Mouse (Mus musculus): ENCODE data around the gene Atg4a-ps.
"Not testable (repeated sequence)": the region's sequence is repeated elsewhere in the genome, so short reads cannot be mapped to it uniquely, and the experiment has no call there.

Atg4a-ps gene

GRCm38 (mm10) chr3:103645968-103646367, at the start of gene Atg4a-ps:
Atg4a-ps (minus strand) TSS chr3:103646068.
- DNase-seq: not testable (repeated sequence)

- DNase-seq: no peak
Observed at GRCm38 (mm10) chr3:103695556-103695955, 49.7 kb upstream of the Atg4a-ps start.

- DNase-seq: no peak
Observed at GRCm38 (mm10) chr3:103690506-103690905, 44.6 kb upstream of the Atg4a-ps start.

GRCm38 (mm10) chr3:103689043-103689442, 43.2 kb upstream of the Atg4a-ps start:
- DNase-seq: no peak

GRCm38 (mm10) chr3:103683966-103684319, 38.1 kb upstream of the Atg4a-ps start:
- DNase-seq: no peak

- DNase-seq: peak; percentile 8
Observed at GRCm38 (mm10) chr3:103683234-103683965, 37.5 kb upstream of the Atg4a-ps start.

- no peak for DNase-seq
Observed at GRCm38 (mm10) chr3:103682473-103682872, 36.6 kb upstream of the Atg4a-ps start.

GRCm38 (mm10) chr3:103678811-103679210, 32.9 kb upstream of the Atg4a-ps start:
- no peak for DNase-seq

- DNase-seq: no peak
Observed at GRCm38 (mm10) chr3:103672716-103673115, 26.8 kb upstream of the Atg4a-ps start.

GRCm38 (mm10) chr3:103672113-103672512, 26.2 kb upstream of the Atg4a-ps start:
- DNase-seq: no peak

GRCm38 (mm10) chr3:103663385-103663784, 17.5 kb upstream of the Atg4a-ps start:
- DNase-seq: no peak

GRCm38 (mm10) chr3:103661714-103662113, 15.8 kb upstream of the Atg4a-ps start:
- no peak for DNase-seq

- DNase-seq: no peak
Observed at GRCm38 (mm10) chr3:103660012-103660411, 14.1 kb upstream of the Atg4a-ps start.

- DNase-seq: no peak
Observed at GRCm38 (mm10) chr3:103650406-103650805, 4.5 kb upstream of the Atg4a-ps start.

GRCm38 (mm10) chr3:103649716-103650115, 3.8 kb upstream of the Atg4a-ps start:
- peak; percentile 40 for DNase-seq

- DNase-seq: no peak
Observed at GRCm38 (mm10) chr3:103648486-103648885, 2.6 kb upstream of the Atg4a-ps start.

GRCm38 (mm10) chr3:103647164-103647867, 1.4 kb upstream of the Atg4a-ps start:
- no peak for DNase-seq

GRCm38 (mm10) chr3:103641301-103641700, 4.6 kb downstream of the Atg4a-ps start:
- DNase-seq: no peak

- no peak for DNase-seq
Observed at GRCm38 (mm10) chr3:103640226-103640803, 5.6 kb downstream of the Atg4a-ps start.

- no peak for DNase-seq
Observed at GRCm38 (mm10) chr3:103637641-103638040, 8.2 kb downstream of the Atg4a-ps start.

GRCm38 (mm10) chr3:103634256-103634655, 11.6 kb downstream of the Atg4a-ps start:
- DNase-seq: no peak

- DNase-seq: no peak
Observed at GRCm38 (mm10) chr3:103633831-103634230, 12.0 kb downstream of the Atg4a-ps start.

- no peak for DNase-seq
Observed at GRCm38 (mm10) chr3:103633124-103633523, 12.7 kb downstream of the Atg4a-ps start.

GRCm38 (mm10) chr3:103627661-103628060, 18.2 kb downstream of the Atg4a-ps start:
- no peak for DNase-seq
